Mouse (Mus musculus) right cerebral cortex, postnatal 25 days (tissue): ENCODE results near the gene Tmem161b.
"Not testable (repeated sequence)": the region's sequence is repeated elsewhere in the genome, so short reads cannot be mapped to it uniquely, and the experiment has no call there.

Experiments used
- DNase-seq: peaks from one replicate; pipeline ENCODE4 v3.0.0; 2022

The Tmem161b gene

DNA sequence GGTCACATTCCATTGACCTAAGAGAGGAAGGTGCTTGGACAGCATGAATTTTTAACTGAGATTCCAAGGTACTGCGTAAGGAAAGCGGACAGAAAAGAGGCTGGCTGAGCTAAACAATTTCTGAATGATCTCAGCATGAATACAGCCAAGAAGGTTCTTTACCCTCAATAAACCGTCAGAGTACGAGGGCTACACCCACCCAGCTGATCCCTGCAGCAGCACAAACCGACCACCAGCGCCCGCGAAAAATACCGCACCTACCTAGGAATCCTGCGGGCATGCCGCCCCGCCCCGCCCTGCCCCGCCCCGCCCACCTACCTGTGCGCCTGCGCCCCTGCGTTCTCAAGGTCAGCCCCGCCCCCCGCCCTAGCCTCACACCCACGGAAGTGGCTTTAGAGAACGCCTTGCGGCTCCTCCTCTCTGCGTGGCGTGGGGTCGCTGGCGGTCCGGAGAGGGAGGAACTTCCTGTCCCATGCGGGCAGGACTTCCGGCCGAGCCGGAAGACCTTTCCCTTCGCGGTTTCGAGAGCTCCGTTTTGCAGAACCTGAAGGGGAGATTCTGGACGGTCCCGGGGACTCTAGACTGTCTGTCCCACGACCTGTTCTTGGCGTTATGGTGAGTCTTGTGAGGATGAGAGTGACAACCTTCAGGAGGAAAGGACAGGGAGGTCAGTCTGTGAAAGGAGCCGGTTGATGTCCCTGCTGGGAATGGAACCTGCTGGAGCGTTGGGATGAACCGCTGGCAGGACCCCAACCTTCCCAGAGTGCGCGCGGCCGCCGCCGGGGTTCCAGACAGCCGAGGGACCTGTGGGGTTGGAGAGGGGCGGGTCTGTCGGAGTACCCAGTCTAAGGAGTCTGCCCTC is at the start of gene Tmem161b:
Gene Tmem161b, plus strand, starts transcription at position 477 of the 862 bp plus-strand sequence.
- peak; percentile 88 for DNase-seq

DNA sequence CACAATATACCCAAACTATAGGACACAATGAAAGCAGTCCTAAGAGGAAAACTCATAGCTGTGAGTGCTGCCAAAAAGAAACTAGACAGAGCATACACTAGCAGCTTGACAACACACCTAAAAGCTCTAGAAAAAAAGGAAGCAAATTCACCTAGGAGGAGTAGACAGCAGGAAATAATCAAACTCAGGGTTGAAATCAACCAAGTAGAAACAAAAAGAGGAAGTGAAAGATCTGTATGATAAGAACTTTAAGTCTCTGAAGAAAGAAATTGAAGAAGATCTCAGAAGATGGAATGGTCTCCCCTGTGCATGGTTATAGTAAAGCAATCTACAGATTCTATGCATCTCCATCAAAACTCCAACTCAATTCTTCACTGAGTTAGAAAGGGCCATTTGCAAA is 36.3 kb upstream of the Tmem161b start:
- not testable (repeated sequence) for DNase-seq

DNA sequence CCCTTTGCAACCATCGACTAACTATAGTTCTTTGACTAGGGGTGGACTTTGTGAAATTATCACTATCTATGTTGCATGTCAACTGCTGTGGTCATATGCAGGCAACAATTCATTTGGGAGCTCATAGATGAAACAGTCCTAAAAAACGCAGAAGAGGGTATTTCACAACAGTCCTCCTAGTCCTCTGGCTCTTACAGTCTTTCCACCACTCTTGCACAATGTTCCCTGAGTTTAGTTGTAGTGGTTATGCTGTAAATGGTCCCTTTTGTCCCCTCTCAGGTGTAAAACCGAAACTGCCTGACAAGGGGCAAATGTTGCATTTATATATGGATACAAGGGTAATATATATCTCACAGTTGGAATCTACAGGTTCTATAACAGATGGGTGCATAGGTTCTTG is 29.4 kb upstream of the Tmem161b start:
- no peak for DNase-seq

GRCm38 (mm10) chr13:84222682-84222992 is 541 bp downstream of the Tmem161b start:
- DNase-seq: no peak

- no peak for DNase-seq
Observed at GRCm38 (mm10) chr13:84223018-84223417, 922 bp downstream of the Tmem161b start.

DNA sequence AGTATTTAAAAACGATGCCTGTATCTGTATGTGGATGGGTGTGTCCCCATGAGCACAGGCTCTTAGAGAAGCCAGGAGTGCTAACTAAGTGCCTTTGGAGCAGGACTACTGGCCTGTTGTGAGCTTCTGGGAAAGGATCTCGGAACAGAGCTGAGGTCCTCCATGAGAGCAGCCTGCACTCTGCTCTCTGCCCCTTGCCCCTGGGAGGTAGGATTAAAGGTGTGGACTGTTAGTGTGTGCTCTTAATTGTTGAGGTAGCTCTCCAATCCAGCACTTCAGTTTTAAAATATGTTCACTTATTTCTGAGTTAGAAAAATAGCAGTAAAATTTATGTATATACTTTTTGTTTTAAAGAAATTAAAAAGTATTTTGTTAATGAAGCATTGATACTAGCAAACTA is 11.9 kb downstream of the Tmem161b start:
- no peak for DNase-seq

GRCm38 (mm10) chr13:84236768-84237167 is 14.7 kb downstream of the Tmem161b start:
- no peak for DNase-seq

- DNase-seq: no peak
Observed at GRCm38 (mm10) chr13:84238184-84238583, 16.1 kb downstream of the Tmem161b start.

DNA sequence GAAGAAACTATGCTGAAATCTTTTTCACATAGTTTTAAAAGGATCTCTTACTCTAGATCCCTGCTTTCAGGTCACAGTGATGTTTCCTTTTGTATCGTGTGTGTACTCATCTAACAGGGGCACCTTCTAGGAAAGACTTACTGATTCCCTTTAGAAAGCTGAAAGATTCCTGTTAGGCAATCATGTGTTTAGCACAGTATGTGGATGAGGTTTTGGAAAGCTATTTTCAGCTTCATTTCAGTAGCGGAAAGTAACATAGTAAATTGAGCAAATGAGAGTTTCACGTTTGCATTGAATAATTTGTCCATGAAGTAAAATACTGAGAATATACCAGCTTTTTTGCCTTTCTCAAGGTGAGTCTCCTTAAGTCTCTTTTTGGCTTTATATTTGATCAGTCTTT is 26.0 kb downstream of the Tmem161b start:
- DNase-seq: no peak

GRCm38 (mm10) chr13:84251295-84251694 is 29.2 kb downstream of the Tmem161b start:
- no peak for DNase-seq

DNA sequence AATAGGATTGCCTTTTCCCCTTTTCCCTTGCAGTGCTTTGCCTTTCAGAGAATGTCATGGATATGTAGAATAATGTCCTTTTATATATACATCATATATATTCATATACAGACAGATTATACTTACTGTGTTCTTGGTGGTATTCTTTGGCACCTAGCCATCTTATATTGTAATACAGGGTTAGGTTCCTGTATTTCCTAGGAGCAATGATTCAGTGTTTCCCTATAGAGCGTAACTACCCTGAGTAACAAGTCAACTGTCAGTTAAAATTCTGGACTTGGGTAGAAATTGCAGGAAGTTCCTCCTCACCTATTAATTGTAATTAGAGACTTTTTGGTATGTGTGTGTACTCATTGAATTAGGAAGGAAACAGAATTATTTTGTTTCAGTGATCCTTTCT is 33.0 kb downstream of the Tmem161b start:
- DNase-seq: no peak

DNA sequence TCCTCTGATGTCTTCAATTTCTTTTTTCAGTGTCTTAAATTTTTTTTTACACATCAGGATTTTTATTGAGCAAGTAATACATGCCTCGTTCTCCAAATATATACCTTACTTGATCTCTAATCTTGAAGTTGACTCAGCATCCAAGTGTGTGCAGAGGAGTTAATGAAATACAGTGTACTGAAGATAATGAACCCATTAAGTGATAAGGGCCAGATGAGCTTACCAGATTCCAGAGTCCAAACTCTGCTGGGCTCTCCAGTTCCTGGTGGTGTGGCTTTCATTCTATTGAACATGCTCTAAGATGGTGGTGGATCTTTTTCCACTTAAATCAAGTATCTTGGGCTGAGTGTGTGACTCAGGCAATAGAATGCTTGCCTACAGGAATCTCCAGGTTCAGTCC is 42.3 kb downstream of the Tmem161b start:
- DNase-seq: not testable (repeated sequence)

DNA sequence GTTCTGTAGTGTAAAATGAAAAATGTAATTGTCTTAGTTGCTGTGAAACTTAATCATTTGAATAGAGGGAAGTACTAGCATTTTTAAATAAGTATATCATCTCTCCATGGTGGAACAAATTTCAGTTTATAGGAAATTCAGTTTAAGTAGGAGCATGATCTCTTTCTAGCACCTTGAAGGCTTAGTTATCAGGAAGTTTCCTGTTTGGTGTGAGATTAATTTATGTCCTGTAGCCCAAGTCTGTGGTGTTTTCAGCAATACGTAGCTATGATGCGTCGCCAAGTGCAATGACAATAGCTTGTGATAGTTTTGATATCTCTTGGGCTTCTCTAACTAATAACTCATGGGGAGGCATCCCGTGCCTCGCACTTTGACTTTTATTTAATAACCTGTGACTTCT is 54.1 kb downstream of the Tmem161b start:
- no peak for DNase-seq

GRCm38 (mm10) chr13:84280352-84280751 is 58.3 kb downstream of the Tmem161b start:
- DNase-seq: no peak

DNA sequence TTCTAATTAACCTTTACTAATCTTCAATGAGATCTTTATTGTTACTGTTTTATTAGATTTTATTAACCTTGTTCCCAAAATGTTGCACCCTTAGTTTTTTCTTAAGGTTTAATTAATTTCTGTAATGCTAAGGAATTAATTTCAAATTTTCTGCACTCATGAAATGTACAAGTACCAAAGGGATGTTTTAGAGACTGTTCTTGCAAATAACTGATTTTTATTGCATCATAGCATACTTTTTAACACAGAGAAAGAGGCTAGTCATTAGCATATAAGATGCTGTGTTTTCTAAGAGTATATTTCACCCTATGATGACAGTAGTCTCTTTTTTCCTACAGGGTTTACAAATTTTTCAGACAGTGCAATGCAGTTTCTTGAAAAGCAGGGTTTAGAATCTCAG is 60.9 kb downstream of the Tmem161b start:
- no peak for DNase-seq

DNA sequence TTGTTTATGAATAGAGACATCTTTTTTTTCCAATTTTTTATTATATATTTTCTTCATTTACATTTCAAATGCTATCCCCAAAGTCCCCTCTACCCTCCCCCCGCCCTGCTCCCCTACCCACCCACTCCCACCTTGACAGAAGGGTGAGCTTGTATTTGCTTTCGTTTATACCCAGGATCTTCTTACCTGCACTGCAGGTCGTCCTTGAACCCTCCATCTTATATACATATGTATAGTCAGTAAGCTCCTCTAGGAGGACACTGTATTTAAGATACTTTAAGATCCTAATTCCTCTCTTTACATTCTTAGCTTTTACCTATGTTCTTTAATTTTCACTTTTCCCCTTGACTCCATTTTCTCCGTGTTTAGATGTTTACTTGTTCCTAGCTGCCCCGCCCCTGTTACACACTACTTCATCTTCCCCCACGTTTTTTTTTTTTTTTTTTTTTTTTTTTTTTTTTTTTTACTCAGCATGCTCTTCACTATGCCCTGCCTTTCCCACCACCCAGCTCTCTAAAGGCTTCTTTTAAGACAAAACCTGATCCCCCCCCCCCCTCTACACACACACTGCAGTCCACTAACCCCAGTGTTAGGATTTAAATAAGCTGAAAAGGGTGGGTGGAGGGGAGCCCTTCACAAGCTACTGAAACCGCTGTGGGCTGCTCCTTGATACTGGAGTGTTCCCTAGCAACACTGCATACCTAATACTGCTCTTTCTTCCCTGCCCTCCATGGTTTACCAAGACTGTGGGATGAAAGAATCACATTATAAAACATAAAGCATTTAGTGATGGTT is 62.9 kb downstream of the Tmem161b start:
- DNase-seq: no peak

DNA sequence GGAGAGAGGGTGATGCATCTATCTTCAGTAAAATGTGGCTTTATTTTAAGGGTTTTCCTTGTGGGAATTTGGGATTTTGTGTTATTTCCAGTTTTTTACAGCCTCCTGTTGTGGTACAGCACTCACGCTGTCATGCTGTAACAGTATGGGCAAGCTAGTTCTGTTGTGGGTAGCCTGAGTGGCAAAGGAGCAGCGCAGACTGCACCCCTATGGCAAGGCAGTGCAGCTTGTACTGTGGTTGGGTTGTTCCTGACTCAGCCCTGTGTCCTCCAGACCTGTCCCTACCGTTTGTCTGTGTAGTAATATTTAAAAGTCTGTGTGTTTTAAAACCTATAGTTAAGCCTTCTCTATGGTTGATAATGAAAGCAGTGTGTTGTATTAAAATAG is 63.5 kb downstream of the Tmem161b start:
- DNase-seq: no peak

DNA sequence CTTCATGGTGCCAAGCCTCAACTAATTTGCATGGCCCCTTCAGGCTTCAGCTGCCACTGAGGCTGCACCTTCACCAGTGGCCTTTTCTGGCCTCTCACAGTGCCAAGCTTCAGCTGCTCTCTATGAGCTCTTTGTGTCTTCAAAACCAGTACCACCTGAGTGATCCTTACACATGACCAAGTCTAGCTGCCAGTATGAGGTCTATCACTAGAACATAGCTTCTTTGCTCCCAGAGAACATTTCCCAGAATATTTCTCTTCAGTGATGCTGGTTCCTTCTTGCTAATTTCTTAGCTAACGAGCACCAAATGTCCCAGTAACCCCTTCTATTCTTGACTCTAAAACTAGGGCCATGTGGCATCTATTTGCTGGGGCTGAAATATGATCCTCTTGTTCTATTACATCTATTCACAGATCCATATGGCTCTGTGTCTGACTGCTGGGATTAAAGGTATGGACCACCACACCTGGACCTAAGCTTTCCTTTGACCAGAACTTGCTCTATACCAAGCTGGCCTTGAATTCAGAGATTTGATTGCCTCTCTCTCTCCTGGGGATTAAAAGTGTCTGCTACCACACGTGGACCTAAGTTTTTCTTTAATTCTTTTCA is 77.5 kb downstream of the Tmem161b start:
- no peak for DNase-seq

- no peak for DNase-seq
Observed at GRCm38 (mm10) chr13:84343272-84343671, 121.2 kb downstream of the Tmem161b start.

DNA sequence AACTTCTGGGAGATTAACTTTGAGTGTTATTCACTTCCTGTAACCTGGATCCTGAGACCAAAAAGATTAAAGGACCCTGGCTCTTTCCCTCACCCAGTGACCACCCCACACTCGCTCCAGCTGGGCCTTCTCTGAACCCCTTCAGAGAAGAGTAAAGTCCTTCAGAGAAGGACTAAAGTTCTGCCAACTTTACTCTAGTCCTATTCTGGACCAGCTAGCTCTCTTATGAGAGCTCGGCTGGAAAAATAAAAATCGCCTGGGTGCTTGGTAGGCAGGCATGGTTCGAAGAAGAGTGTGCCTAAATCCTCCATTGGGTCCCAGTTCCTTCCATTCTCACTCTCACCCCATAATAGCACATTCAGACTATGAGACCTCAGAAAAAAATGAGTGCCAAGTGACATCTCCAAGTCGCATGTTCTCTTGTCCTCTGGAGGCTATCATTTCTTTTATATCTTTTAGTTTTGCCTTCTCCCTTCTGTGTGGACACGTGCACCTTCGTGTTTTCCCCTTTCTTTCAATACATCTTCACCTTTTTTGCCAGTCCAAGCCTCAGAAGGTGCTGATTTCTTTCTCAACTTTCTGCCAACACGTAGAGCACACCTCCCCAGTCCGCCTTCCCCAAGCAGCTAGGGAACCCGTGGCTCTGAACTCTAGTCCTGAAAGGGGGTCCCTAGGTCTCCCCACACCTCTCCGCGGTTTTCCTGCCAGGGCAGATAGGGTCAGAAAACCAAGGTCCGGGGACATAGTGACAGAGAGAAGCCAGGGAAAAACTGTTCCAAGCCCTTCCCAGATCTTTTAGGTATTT is 121.8 kb downstream of the Tmem161b start:
- peak; percentile 15 for DNase-seq

DNA sequence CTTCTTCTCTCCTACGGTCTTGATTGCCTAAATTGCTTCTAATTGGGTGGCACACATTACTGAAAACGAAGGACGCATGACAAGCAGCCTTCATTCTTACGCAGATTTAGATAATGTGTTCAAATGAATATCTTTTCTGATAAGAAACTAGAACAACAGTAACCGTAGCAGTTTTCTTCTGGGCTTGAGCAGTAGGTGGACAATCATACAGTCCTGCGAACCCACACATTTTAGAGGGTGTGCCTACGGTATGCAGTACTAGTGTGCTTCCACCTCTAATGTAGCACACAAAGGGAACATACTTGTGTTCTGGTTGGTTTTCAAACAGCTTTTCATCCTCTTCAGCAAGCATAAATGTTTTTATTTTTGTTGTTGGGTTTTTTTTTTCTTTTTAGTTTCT is 122.6 kb downstream of the Tmem161b start:
- no peak for DNase-seq

- peak; percentile 31 for DNase-seq
Observed at GRCm38 (mm10) chr13:84345114-84345513, 123.0 kb downstream of the Tmem161b start.
